Mouse (Mus musculus): ENCODE data around the gene Zfp280c.

DNA sequence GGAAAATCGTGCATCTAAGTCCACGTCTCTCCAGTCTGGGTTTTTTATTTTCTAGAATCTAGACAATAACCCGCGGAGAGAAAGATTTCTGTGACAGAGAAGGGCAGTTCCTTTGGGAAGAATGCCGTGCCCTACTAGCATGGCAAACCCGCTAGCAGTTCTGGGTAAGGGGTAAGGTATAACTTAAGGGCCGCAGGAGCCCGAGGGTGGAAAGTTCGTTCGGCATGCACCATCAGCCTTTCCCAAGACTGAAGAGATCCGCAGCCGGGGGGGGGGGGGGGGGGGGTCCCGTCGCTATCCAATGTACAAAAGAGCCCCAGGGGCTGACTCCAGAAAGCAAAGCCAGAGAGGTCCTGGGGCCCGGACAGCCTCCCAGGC is 594 bp downstream of the Zfp280c start:
- TF ChIP-seq EP300 (optimal IDR thresholded peaks at IDR 0.05) (no peak), CTCF (IDR thresholded peaks at IDR 0.05; ENCODE audit: low read depth) (no peak)

Measured in stomach, postnatal 0 days (tissue).